Mouse (Mus musculus) fibroblast of lung, adult 2 months (primary cell): ENCODE measurements around the gene Abhd2.

Experiments used
- DNase-seq: peaks from one replicate; pipeline ENCODE4 v3.0.0-alpha.2; 2011; ENCODE audit warnings: low read depth

Gene Abhd2

GRCm38 (mm10) chr7:79376516-79377275, 103.7 kb downstream of the Abhd2 start:
- no peak for DNase-seq

GRCm38 (mm10) chr7:79386422-79387133, 113.6 kb downstream of the Abhd2 start, which contains the start of gene Rlbp1:
TSS of gene Rlbp1 (minus strand) at chr7:79387048.
- no peak for DNase-seq

GRCm38 (mm10) chr7:79387140-79387539, 114.1 kb downstream of the Abhd2 start:
- DNase-seq: no peak

- no peak for DNase-seq
These were observed 115.0 kb downstream of the Abhd2 start for GRCm38 (mm10) chr7:79387991-79388390.

GRCm38 (mm10) chr7:79388671-79389206, 115.7 kb downstream of the Abhd2 start:
- DNase-seq: no peak

GRCm38 (mm10) chr7:79390141-79390708, 117.2 kb downstream of the Abhd2 start:
- DNase-seq: no peak

- no peak for DNase-seq
These were observed 118.5 kb downstream of the Abhd2 start for GRCm38 (mm10) chr7:79391471-79391870.

GRCm38 (mm10) chr7:79391883-79392649, 119.1 kb downstream of the Abhd2 start, which contains the start of gene Fanci:
TSS of gene Fanci (plus strand) at chr7:79391929.
- peak; percentile 80 for DNase-seq

GRCm38 (mm10) chr7:79392860-79393513, 120.0 kb downstream of the Abhd2 start:
- DNase-seq: no peak

- no peak for DNase-seq
These were observed 120.9 kb downstream of the Abhd2 start for GRCm38 (mm10) chr7:79393924-79394323.

- no peak for DNase-seq
These were observed 121.7 kb downstream of the Abhd2 start for GRCm38 (mm10) chr7:79394666-79395065.

GRCm38 (mm10) chr7:79395186-79395585, 122.2 kb downstream of the Abhd2 start:
- DNase-seq: no peak

GRCm38 (mm10) chr7:79397446-79397963, 124.5 kb downstream of the Abhd2 start:
- no peak for DNase-seq

GRCm38 (mm10) chr7:79398426-79398825, 125.4 kb downstream of the Abhd2 start:
- no peak for DNase-seq

GRCm38 (mm10) chr7:79398971-79399370, 126.0 kb downstream of the Abhd2 start:
- no peak for DNase-seq

GRCm38 (mm10) chr7:79400296-79400695, 127.3 kb downstream of the Abhd2 start:
- DNase-seq: no peak

- no peak for DNase-seq
These were observed 141.7 kb downstream of the Abhd2 start for GRCm38 (mm10) chr7:79414449-79415375.
